Mouse (Mus musculus) lung, postnatal 4 days (tissue): ENCODE measurements around the gene Cntn2.

Source experiments
- DNase-seq, 2 experiments: peaks; one replicate each; pipeline ENCODE4 v3.0.0; 2021

Gene Cntn2

DNA sequence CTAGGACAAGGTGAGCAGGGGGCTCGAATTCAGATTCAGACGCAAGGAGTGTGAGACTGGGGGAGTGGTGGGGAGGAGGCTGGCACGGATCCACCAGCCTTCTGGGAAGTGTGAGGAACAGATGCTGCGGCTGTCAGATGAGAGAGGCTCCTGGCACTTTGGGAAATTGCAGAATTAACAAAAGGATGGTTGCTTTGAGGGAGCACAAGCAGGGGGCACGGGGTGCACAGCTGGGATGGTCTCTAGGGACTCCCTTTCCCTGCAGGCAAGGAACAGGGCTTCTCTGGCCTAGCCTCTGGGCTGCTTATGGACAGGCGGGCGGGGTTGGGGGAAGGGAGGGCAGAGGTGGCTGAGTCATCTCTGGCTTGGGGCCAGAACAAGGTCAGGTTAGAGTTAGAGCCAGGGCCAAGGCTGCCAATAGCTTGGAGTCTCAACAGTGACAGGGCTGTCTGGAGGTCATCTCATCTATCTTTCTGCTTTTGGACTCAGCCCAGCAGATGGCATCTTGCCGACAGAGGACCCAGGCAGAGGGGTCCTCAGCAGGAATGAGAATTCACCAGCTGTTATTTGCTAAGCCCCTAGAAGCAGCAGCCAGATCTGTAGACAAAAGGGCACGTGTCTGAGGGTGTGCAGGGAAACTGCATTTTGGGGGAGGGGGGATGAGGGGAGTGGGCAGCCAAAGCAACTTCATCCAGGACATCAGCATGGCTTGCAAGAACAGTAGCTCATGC, 15.0 kb upstream of the Cntn2 start:
- peak; percentile 16 to 33 for DNase-seq

DNA sequence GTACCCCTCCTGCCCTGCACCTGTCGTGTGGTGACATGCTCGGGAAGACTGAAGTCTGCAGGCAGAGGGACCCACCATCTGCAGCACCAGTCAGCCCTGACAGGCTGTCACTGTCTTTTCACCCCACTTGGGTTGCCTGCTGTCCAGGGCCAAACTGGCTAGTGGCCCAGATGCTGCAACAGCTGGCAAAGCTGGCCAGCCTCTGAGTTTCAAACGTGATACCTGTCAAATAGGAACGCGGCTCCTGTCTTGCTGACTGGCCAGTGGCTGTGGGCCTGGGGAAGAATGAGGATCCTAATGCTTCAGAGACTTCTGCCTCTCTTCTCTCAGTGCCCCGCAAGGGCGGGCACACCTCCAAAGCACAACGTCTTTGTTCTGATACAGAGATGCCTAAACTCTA, 733 bp upstream of the Cntn2 start:
- DNase-seq = peak in 1 of 2 experiments; percentile 18

DNA sequence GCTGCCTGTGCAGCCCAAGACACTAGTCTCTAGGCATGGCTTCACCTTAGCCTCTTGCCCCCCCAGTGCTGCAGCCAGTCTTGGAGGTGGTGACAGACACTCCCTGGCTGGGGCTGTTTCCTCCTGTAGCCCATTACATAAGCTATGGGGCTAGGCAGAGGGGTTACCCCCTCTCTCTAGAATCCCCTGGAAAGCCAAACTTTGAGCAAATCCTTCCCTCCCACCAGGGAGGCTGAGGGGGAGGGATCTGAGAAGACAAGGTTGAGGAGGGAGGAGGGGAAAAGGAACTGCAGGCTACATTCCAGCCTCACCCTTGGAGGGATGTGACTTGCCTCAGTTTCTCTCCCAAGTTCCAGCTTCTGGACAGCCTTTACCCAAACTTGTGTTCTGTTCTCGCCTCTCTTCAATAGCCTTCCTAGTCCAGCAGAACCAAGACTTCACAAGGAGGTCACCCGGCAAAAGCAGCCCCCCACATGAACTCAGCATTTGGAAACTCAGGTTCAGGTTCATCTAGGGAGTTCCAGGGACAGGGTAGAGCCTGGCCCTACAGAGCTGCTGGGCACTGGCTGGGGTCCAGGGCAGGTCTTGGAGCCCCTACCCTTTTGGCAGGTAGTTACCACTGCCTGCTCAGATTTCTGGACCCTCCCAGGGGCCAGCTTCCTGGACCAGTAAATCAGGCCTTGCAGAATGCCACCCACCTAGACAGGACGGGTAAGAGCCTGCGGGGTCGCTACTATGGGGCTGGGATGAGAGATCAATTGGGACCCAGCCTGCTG, 1.0 kb downstream of the Cntn2 start:
- peak in 1 of 2 experiments; percentile 17 for DNase-seq

DNA sequence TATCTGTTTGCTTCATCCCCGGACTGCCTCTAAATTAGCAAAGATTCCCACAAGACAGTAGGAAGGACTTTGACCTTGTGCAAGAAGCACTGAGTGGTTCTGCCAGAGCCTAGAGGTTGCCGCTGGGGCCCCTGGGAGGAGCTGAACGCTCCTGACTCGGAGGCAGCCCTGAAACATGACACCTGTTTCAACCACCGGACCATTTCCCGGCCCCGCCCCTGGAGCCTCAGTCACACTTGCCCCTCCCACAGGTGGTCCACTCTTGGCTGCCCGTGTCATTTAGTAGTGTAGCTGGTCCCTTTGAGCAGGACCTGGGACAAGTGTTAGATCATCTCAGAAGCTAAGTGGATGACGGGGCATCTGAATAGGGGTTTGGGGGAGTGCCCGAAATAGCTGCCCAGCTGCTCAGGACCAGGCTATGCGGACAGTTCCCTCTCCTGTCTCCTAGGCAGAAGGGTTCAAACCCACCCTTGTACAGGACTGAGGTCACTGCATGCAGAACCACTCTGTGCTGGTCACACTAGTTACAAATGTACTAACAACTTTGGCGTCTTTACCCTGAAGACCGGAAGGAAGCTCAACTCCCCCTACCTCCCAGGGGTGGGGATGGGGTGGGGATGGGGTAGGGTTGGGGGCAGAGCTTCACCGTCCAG, 1.8 kb downstream of the Cntn2 start:
- peak in 1 of 2 experiments; percentile 28 for DNase-seq

DNA sequence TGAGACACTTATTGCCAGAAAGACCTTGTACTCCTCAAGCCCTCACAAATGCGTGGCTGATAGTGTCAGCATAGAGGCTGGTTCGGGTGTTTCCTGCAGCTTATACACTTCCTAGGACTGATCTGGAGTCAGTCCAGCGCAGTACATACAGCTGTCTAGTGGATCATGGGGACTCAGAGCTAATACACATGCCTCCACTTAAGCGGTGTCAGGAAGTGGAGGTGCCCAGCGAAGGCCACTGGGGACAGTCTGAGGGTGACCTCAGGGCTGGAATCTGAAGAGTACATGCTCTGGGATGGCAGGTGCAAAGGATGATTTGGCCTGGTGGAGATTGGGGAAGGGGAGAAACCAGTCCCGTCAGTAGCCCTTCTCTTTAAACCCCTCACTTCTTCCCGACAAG, 2.4 kb downstream of the Cntn2 start:
- DNase-seq = peak in 1 of 2 experiments; percentile 15

DNA sequence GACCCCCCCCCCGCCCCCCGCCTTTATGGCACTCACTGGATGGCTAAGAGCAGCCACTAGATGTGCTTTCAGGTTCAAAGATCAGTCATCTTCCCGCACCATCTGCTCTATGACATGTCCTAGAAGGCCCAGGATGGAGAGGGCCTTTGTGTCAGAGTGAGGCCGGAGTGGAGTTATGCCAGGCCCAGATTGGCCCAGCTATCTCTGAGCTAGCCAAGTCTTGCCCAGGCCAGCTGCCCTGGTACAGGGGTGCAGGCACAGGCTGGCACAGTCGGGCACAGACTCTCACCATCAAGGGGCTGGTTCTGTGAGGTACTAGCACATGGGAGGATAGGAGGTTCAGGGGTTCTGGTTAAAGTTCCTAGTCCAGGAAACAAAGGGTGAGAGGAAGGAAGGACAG, 5.3 kb downstream of the Cntn2 start:
- peak in 1 of 2 experiments; percentile 8 for DNase-seq

DNA sequence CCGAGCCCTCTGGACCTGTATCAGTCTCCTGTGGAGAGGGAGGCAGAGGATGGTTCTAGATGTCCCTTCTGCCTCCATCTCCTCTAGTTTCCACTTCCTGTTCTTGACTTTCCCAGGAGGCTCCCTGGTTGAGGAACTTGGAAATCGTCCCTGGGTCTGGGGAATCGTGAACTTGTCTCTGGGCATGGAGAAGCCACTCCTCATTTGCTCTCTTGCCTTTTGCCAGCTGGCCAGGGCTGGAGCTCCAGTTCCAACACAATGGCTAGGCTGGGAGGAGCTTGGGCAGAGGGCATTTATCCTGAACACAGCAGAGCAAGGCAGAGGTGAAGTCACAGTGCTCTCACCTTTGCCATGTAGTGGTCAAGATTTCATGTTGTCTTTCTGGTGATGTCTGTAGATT, 6.6 kb downstream of the Cntn2 start:
- DNase-seq = peak in 1 of 2 experiments; percentile 12

DNA sequence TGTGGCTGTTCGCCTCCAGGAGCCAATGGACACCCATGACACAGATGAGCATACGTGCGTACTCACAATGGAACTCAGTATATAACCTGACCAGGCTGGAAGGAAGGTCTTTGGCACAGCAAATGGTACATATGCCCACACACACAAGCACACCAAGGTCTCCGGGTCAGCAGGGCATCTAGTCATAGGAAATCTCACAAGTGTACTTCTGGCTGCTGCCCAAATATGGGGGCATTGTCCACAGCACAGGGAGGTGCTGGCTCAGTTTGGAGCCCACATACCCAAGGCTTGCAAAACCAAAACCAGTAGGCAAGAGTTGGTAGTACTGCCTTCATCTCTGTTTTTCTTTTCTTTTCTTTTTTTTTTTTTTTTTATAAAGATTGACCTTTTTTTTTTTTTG, 7.5 kb downstream of the Cntn2 start:
- DNase-seq = peak in 1 of 2 experiments; percentile 8

DNA sequence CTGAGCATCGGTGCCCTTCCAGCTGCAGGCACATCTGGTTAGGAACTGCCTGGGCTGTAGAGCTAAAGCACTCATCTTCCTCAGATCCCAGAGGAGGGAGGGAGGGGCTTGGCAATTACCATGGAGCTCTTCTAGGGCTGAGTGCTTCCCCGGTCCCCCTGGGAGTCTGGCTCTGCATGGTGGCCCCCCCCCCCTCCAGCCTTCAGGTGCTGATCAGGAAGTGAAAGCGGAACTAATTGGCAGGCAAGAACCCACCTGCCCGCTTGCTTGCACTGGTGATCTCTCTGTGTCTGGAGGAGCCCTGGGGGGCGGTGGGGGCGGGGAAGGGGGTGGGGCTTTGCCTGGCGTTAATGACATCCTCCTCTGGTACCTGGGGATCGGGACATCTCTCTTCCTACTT, 9.2 kb downstream of the Cntn2 start:
- DNase-seq = peak in 1 of 2 experiments; percentile 16

DNA sequence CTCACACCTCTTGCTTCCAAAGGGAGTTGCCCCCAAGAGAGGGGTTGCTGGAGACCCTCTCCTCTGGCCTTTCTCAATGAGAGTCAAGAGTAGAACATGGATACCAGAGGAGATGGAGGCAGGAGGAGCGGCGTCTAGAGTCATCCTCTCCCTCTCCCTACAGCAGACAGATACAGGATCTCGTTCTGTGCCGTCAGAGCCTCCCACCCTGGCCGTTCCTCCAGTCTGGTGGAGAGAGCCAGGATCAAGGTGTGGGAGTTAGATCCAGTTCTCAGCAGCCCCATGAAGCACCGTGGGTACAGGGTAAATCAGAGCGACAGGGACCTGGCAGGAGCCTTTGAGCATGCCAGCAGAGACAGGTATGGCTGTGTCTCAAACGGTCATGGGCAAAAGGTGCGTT, 10.5 kb downstream of the Cntn2 start:
- DNase-seq = peak in 1 of 2 experiments; percentile 11

DNA sequence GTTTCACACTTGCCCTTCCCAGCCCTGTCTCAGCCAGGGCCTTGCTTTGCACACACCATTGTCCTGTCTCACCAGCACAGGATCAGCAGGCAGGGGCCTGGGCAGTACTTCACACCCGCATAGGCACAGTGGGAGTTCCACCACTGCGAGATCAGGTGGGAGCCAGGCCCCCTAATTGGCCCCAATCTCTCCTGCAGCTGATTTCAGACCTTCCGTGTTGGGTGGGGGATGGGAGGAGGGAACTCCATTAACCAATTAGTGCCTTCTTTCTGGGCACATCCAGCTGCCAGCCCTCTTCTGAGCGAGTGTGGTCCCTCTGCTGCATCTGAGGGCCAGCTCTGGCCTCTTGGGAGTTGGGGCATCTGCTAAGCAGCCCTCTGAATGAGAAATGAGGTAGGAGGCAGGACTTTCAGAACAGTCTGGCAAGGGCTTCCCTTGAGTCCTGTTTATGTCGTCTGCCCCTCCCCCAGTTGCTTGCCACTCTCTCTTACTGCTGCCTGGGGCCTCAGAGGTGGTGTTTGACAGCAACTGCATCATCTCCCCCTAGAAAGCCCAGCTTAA, 12.3 kb downstream of the Cntn2 start:
- DNase-seq = peak in 1 of 2 experiments; percentile 18

DNA sequence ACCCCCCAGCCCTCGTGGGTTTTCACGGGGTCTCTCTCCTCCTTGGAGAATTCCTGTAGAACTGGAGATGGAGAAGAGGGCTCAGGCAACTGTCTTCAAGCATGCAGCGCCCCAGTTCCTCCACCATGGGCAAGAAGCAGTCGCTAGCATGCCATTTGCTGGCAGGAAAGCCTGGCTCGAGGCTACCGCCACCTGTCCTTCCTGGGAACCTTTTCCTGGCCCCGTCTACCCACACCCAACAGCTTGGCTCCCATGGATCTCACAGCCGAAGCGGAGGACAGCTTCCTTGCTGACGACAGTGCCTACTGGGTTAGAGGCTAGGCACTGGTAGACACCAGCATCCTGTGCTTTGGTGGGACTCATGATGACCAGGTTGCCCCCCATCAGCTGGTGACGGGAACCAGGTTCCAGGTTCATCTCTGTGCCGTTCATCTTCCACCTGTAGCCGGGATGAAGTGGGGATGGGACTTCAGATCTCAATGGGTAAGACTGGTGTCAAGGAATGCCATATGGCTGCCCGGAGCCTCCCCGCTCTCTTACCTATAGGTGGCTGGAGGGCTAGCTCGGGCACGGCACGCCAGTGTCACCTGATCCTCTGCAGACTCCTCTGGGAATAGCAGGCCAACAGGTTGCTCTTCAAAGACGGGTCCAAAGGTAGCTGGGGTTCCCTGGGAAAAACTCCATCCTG, 14.3 kb downstream of the Cntn2 start:
- peak in 1 of 2 experiments; percentile 15 for DNase-seq

DNA sequence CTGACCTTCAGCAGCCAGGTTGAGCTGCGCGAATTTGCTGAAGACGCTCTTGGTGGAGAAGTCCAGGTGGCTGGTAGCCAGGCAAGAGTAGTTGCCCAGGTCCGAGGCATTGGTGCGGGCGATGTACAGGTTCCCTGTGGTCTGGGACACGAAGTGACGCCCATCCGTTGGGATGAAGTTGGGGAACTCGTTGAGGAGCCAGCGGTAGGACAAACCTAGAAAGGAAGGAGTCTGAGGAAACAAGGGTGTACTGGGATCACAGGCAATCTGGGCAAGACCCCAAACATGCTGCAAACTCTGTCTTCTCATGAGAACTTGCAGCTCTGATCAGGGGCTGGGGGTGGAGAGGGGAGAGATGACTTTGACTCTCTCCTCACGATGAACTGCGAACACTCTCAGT, 15.0 kb downstream of the Cntn2 start:
- DNase-seq = no peak

DNA sequence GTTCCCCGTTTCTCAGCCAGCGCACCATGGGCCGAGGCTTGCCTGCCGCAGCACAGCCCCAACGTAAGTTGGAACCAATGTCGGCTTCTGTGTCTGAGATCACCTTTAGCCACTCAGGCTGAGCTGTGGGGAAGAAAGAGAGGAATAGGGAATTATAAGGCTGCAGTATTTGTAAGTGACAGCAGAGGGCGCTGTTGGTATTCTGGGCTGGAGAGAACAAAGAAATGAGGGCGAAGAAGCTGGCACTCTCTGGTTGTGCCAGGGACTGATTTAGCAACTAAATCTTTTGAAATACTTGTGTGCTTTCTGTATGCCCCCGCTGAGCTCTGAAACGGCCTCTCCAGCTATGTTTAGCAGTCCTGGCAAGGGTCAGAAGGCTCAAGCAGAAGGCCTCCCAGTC, 17.2 kb downstream of the Cntn2 start:
- peak in 1 of 2 experiments; percentile 66 for DNase-seq

DNA sequence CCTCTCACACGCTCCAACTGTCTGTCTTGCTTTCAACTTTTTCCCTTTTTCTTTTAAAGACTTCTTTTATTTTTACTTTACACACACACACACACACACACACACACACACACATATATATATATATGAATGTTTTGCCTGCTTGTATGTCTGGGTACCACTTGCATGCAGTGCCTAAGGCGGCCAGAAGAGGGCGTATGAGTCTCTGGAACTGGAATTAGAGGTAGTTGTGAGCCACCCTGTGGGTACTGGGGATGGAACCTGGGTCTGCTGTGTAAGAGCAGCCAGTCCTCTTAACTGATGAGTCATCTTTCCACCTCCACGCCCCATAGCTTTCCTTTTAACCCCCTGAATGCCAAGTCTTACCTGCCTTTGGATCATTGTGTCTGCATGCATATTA, 19.1 kb downstream of the Cntn2 start:
- peak; percentile 22 to 35 for DNase-seq

DNA sequence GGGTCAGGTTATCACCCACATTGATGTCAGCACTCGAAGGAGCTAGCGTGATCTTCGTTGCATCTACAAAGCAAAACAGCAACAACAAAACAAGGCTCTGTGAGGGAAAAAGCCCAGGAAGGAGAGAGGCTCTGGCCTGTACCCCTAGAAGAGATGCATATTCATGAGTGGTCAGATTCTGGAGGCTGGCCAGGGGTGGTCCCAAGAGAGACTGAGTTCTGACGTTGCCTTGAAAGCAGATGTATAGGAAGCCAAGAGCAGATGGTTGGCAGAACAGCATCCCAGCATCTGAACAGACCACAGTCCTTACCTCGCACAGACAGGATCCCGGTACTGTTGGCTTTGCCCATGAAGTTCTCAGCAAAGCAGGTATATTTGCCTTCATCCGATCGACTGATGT, 20.0 kb downstream of the Cntn2 start:
- peak in 1 of 2 experiments; percentile 12 for DNase-seq

DNA sequence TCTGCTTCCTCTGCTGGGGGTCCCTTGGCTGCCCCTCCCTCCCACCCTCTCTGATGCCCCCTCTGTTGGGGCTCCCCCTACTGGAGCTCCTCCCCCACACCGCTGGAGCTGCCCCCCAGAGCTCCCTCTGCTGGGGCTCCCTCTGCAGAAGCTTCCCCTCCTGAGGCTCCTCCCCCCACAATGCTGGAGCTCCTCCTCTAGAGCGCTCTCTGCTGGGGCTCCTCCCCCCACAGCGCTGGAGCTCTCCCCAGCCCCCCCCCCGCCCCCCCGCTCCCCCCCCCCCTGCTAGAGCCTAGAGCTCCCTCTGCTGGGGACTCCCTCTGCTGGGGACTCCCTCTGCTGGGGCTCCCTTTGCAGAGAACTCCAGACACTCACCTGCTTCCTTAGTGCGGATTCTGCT, 22.3 kb downstream of the Cntn2 start:
- peak; percentile 79 to 82 for DNase-seq

DNA sequence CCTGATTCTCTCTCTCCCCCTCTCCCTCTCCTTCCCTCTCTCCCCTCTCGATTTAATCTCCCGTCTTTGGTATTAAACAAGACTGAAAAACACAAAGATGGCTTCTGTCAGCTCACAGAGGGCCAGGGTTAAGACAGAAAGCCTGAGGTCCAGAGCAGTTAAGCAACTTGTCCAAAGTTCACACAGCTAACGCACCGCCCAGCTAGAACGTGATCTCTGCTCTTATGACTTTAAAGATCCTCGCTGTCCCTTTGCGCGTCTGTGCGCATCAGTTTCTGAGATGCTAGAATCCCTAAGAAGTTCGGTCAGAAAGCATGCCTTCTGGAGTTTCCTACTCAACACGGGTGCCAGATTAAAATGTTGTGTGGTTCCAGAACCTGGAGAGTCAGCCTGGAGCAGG, 23.3 kb downstream of the Cntn2 start:
- DNase-seq = no peak

DNA sequence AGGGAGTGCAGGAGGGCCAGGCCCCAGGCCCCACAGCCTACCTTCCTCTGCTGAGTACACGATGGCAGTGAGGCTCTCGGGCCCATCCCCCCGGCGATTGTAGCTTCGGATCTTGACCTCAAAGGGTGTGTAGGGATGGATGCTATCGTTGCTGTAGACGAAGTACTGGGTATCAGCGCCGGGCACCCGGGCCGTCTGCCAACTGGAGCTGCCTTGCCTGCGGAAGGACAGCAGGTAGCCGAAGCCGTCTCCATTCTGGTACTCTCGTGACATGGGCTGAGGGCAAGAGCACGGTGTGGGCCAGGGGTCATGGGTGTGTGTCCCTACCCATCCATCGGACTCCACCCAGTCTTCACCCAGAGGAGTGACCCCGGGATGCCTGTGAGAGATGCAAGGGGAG, 24.4 kb downstream of the Cntn2 start:
- DNase-seq = peak in 1 of 2 experiments; percentile 26

DNA sequence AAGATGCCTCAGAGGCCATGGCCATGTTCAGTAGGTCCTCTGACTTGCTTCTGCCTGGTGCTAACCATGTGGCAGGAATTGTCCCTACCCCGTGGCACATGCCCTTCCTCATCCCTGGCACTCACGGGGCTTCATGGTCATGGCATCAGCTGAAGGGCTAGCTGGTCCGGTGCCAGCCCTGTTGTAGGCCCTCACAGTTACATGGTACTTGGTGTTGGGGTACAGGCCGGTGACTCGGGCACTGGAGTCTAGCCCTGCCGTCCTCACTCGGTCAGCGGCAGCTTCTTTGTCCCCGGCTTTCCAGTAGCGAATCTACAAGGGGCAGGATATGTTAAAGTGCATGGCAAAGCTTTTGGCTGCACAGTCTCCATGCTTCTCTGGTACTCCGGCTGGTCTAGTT, 26.3 kb downstream of the Cntn2 start:
- DNase-seq = peak in 1 of 2 experiments; percentile 18

DNA sequence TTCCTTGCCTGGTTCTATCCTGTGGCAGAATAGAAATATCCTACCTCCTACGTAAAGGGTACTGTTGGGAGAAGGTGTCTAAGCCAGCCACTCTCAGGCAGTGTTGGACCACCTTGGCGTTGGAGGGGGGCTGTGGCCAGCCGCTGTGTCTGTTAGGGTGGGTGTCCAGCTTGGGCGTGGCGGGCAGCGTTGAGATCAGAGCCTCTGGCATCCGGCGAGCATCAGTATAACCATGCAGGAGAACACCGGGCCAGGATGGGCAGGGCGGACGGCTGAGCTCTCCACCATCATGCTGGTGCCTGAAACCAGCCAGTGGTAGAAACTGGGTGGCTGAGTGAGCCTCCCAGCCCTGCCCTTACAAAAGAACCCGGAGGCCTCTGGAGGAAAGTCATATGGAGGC, 27.7 kb downstream of the Cntn2 start:
- DNase-seq = no peak

DNA sequence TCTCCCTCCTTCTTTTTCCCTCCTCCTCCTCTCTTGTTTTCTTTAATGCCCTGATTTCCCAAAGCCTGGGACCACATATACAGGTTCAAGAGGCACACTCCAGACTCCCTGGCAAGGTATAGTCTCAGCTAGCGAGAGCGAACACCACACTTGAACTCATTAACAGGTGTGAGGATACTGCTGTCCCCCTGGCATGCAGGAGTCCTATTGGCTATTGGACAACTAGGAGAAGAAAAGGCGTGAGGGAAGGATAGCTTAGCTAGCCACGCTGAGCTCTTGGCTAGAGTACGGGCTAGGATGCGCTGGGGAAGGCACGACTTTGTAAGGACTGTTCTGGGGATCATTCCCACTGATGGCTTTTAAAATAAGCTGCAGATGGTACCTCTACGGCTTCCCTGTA, 30.9 kb downstream of the Cntn2 start:
- DNase-seq = no peak

DNA sequence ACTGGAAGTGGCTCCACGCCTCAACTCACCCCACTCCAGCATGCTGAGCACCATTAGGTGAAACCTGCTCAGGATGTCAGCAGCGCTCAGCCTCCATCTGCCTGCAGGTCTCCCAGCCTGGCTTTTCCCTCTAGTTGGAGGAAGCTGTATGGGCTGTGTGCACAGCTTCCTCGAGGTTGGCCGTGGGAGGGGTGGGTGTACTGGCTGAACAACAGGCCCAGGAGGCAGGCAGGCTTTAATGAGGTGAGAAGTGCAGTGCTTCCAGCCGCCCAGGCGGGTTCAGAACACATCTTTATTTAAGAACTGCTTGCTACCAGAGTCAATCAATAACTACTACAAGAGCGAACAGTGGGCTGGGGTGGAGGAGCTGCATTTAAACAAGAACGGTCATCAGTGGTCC, 31.5 kb downstream of the Cntn2 start:
- DNase-seq = no peak
